Mouse (Mus musculus) C2C12 (cell line): ENCODE data around the gene Rpl34.
A peak's percentile ranks its signal among the peaks of the same experiment; 100 is the strongest.

Experiments used
- CEBPB ChIP-seq: IDR thresholded peaks from one replicate; pipeline ENCODE4 v1.6.1; 2011; ENCODE audit warnings: low read depth, mild to moderate bottlenecking, control low read depth, moderate library complexity
- CTCF ChIP-seq: IDR thresholded peaks from one replicate; pipeline ENCODE4 v1.5.1; 2011; ENCODE audit not compliant: control insufficient read depth, insufficient read depth, insufficient read length
- MAX ChIP-seq: IDR thresholded peaks from one replicate; pipeline ENCODE4 v1.6.1; 2011; ENCODE audit warnings: mild to moderate bottlenecking, control low read depth
- MYOD1 ChIP-seq: IDR thresholded peaks from one replicate; pipeline ENCODE4 v1.6.1; 2011; ENCODE audit warnings: low read depth; ENCODE audit not compliant: control insufficient read depth, insufficient read length
- MYOG ChIP-seq: IDR thresholded peaks from one replicate; pipeline ENCODE4 v1.6.1; 2011; ENCODE audit not compliant: control insufficient read depth, insufficient read length; ENCODE audit errors: extremely low read depth
- USF1 ChIP-seq: IDR thresholded peaks from one replicate; pipeline ENCODE4 v1.6.1; 2011; ENCODE audit warnings: low read depth, mild to moderate bottlenecking, control low read depth, moderate library complexity

DNA sequence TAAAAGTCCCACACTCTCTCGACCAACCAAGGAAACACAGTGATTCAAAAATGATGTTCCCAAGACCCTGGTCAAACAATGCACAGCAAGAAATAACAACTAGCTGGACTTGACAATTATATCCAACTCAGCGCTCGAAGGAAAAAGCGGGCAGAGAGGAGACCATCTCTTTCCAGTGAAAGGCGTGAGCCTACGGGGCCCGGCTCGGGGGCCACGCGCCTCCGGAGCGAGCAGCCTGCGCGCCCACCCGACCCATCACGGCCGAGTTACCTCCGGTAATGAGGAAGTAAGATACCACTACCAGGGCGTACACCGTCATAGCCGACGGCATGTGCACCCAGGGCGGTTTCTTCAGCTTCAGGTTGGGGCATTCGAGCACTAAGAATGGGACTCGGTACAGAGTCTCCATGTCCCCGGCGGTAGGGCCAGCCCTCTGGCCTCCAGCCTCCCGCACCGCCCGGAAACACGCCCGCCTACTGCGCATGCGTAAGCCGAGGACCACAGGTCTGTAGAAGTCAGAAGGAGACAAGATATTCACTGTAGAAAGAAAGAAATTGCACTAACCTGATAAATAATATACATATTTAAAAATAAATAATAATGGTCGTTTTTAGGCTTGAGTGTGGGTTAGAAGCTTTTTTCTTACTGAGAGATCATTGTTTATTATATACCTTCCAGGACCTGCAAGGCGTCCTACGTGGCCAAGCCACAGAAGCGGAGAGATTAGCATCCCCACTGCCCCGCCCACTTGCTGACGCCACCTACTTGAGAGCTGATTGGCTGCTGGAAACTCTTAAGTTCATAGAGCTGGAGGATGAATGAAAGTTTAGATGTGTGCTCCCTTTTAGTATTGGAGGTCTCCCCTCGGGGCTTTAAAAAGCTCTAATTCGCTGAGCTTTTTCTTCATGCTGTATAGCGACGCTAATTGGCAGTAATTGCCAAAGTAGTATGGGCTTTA, 21.0 kb downstream of the Rpl34 start, which contains the start of gene Ostc:
- TF ChIP-seq MYOD1 = no peak
- no peak for TF ChIP-seq CTCF
- no peak for TF ChIP-seq MYOG
- no peak for TF ChIP-seq CEBPB
- no peak for TF ChIP-seq USF1
- TF ChIP-seq MAX = peak; percentile 32
